Mouse (Mus musculus) limb, embryonic 11.5 days (tissue): ENCODE data around the gene Lin7c. TPM values are rescaled to one million over a fixed set of nuclear protein-coding genes. Genes with fewer than 3 reads are reported as not detected.

Experiments
- ATAC-seq: fragments of 200-750 bp; cut with Nextera tagmentation; 2 replicates; pipeline ENCODE4 v1.8.0; 2017; ENCODE audit warnings: low read depth; ENCODE audit not compliant: insufficient number of reproducible peaks, low FRiP score, low TSS enrichment
- DNase-seq: peaks from one replicate; pipeline ENCODE4 v3.0.0-alpha.2; 2015; ENCODE audit warnings: low spot score
- H3K27ac ChIP-seq: fragments of 300-500 bp; sonication (generic); replicated peaks from 2 replicates; pipeline ENCODE4 v1.5.1; 2014; ENCODE audit warnings: low read depth, mild to moderate bottlenecking, low read length
- H3K27me3 ChIP-seq: fragments of 300-500 bp; sonication (generic); 2 replicates; pipeline ENCODE4 v1.6.1; 2014; ENCODE audit warnings: mild to moderate bottlenecking, low read length, mixed read lengths; ENCODE audit not compliant: control insufficient read depth, insufficient read depth
- H3K36me3 ChIP-seq: fragments of 300-500 bp; sonication (generic); 2 replicates; pipeline ENCODE4 v1.6.1; 2014; ENCODE audit warnings: mild to moderate bottlenecking, low read length, moderate library complexity, mixed read lengths; ENCODE audit not compliant: control insufficient read depth, insufficient read depth
- H3K4me1 ChIP-seq: fragments of 300-500 bp; sonication (generic); 2 replicates; pipeline ENCODE4 v1.6.1; 2014; ENCODE audit warnings: low read length, mixed read lengths; ENCODE audit not compliant: control insufficient read depth, insufficient read depth
- H3K4me2 ChIP-seq: fragments of 300-500 bp; sonication (generic); 2 replicates; pipeline ENCODE4 v1.6.1; 2014; ENCODE audit warnings: low read depth, mild to moderate bottlenecking, moderate library complexity; ENCODE audit not compliant: severe bottlenecking
- H3K4me3 ChIP-seq: fragments of 300-500 bp; sonication (generic); 2 replicates; pipeline ENCODE4 v1.5.1; 2014; ENCODE audit warnings: low read depth, low read length
- H3K9ac ChIP-seq: fragments of 300-500 bp; sonication (generic); 2 replicates; pipeline ENCODE4 v1.6.1; 2014; ENCODE audit warnings: mild to moderate bottlenecking, low read length
- H3K9me3 ChIP-seq: fragments of 300-500 bp; sonication (generic); 2 replicates; pipeline ENCODE4 v1.6.1; 2016; ENCODE audit warnings: low read length; ENCODE audit not compliant: control insufficient read depth
- WGBS: fragments of 180-500 bp; shearing (Covaris S2); extraction: QIAGEN DNeasy Blood & Tissue Kit; methylation state at CpG from one replicate; pipeline ENCODE4 v1.1.7; 2014; 5-methylcytosine and 5-hydroxymethylcytosine counted together
- polyA plus RNA-seq: library from polyadenylated mRNA; unstranded; fragments of >200 nt; fragmentation: Nextera tagmentation; extraction: Ambion mirVana; gene quantifications from 2 replicates; pipeline ENCODE4 v1.2.1, GENCODE M21; 2014

Lin7c gene
- polyA plus RNA-seq, 1 experiment from 2014 or later, result 64.3 TPM

- Histone ChIP-seq H3K4me2 (no peak overlapping the region), H3K4me3 (no peak overlapping the region), H3K4me1 (no peaks in the 10 kb centered on the region), H3K9ac (no peak overlapping the region), H3K27ac (no peak overlapping the region), H3K27me3 (no peaks in the 10 kb centered on the region), H3K36me3 (no peaks in the 10 kb centered on the region), H3K9me3 (no peaks in the 10 kb centered on the region)
- no peak for ATAC-seq
- no peak for DNase-seq
These were observed 58.9 kb downstream of the Lin7c start for GRCm38 (mm10) chr2:109949519-109949918.

DNA sequence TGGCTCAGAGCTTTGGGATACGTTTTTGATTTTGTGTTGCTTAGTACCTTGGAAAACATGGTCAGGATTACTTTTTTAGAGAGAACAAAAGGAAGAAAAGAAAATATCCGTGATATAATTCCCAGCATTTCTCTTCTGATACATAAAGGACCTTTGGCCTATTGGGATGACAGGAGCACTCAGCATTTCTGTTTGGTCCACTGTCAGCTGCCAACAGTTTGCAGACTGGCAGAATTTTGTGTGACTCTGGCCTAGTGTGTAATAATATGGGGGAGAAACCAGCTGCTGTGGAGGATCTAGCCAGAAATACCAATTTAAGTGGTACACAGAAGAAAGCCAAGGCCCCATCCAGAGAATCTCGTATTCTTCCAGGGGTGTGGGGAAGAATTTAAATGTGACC is 59.7 kb downstream of the Lin7c start:
- H3K4me3 ChIP-seq, result no peak overlapping the region

More for the DNA sequence above, 59.7 kb downstream of the Lin7c start:
- Histone ChIP-seq H3K9me3 (no peaks in the 10 kb centered on the region), H3K9ac (no peak overlapping the region), H3K4me1 (no peaks in the 10 kb centered on the region), H3K4me2 (no peak overlapping the region), H3K36me3 (no peaks in the 10 kb centered on the region), H3K27me3 (no peaks in the 10 kb centered on the region), H3K27ac (no peak overlapping the region)
- WGBS, result 87% methylated on average over 3 of the region's 3 CpGs
- DNase-seq, result no peak
- no peak for ATAC-seq

Other genes with a start within 250 kb of the Lin7c start
- gene Bdnf, start 216.2 kb upstream of the Lin7c start, polyA plus RNA-seq, result 5.9 and 6.8 TPM in 2 replicates
- 14.8 and 15.1 TPM in 2 replicates for gene Lgr4, start 26.8 kb downstream of the Lin7c start, polyA plus RNA-seq
- gene Ccdc34, start 127.0 kb downstream of the Lin7c start, polyA plus RNA-seq, result 68.2 and 68.8 TPM in 2 replicates